Mouse (Mus musculus) forebrain, embryonic 10.5 days (tissue): ENCODE results near the gene Wdr5. TPM values are rescaled to one million over a fixed set of nuclear protein-coding genes. Genes with fewer than 3 reads are reported as not detected.
"Not testable (repeated sequence)": the region's sequence is repeated elsewhere in the genome, so short reads cannot be mapped to it uniquely, and the experiment has no call there.

Experiments used
- DNase-seq: peaks from one replicate; pipeline ENCODE4 v3.0.0-alpha.2; 2017; ENCODE audit warnings: low spot score; ENCODE audit errors: extremely low spot score
- H3K27ac ChIP-seq: fragments of 300-500 bp; sonication (generic); 2 replicates; pipeline ENCODE4 v1.5.1; 2016; ENCODE audit warnings: mild to moderate bottlenecking
- H3K27me3 ChIP-seq: fragments of 300-500 bp; sonication (generic); 2 replicates; pipeline ENCODE4 v1.6.1; 2016; ENCODE audit warnings: mild to moderate bottlenecking; ENCODE audit not compliant: poor library complexity, severe bottlenecking
- H3K36me3 ChIP-seq: fragments of 300-500 bp; sonication (generic); replicated peaks from 2 replicates; pipeline ENCODE4 v1.6.1; 2016; ENCODE audit warnings: mild to moderate bottlenecking, moderate library complexity
- H3K4me1 ChIP-seq: fragments of 300-500 bp; sonication (generic); 2 replicates; pipeline ENCODE4 v1.6.1; 2016
- H3K4me3 ChIP-seq: fragments of 300-500 bp; sonication (generic); 2 replicates; pipeline ENCODE4 v1.5.1; 2016; ENCODE audit warnings: mild to moderate bottlenecking, moderate library complexity
- H3K9me3 ChIP-seq: fragments of 300-500 bp; sonication (generic); 2 replicates; pipeline ENCODE4 v1.6.1; 2016; ENCODE audit warnings: mild to moderate bottlenecking, moderate library complexity
- WGBS: fragments of 180-500 bp; shearing (Covaris S2); methylation state at CpG from one replicate; pipeline ENCODE4 v1.1.7; 2016; 5-methylcytosine and 5-hydroxymethylcytosine counted together
- polyA plus RNA-seq: library from polyadenylated mRNA; unstranded; fragments of >200 nt; fragmentation: Nextera tagmentation; extraction: Ambion mirVana; gene quantifications from 2 replicates; pipeline ENCODE4 v1.2.1, GENCODE M21; 2016

The Wdr5 gene
- polyA plus RNA-seq, 1 experiment from 2014 or later: 89.0 TPM

DNA sequence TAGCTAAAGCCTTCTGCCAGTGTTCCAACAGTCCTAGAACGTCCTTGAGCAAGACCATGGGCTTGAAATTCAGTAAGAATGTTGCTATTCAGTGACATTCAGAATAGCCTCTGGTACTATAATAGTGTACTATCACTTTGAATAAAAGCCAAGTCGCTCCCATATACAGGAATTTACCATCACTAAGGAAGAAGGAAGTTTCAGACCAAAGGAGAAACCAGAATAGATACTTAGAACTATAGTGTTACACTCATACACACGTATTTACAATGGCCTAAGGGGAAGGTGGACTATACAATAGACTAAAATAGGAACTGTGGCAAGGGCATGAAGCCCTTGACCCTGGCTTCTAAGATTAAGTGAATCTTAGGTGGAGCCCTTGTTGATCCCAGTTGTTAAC lies 30.6 kb downstream of the Wdr5 start:
- H3K27ac ChIP-seq, H3K4me3 ChIP-seq, H3K9me3 ChIP-seq, H3K27me3 ChIP-seq, DNase-seq: not testable (repeated sequence)
- Histone ChIP-seq H3K36me3 (peaks cover 12% of the 10 kb centered on the region), H3K4me1 (peaks cover 12% of the 10 kb centered on the region)
- 84% methylated on average over 3 of the region's 3 CpGs for WGBS

DNA sequence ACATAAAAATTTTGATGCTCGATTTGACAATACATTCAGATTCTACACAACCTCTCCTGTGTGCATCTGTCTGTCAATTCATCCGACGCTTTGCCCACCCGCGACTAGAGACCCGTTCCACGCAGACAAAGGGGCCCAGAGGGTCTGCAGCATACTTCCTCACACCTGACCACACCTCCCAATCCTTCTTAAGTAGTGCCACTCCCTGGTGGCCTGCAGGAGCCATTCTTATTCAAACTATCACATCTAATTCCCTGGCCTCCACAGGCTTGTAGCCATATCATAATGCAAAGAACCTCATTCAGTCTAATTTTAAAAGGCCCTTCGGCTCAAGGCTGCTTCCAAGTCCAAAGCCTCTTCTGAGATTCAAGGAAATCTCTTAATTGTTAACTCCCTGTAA lies 31.1 kb downstream of the Wdr5 start:
- not testable (repeated sequence) for H3K9me3 ChIP-seq, H3K4me1 ChIP-seq, DNase-seq, H3K4me3 ChIP-seq, H3K27me3 ChIP-seq, H3K27ac ChIP-seq
- peaks cover 12% of the 10 kb centered on the region for H3K36me3 ChIP-seq
- WGBS: 97% methylated on average over 8 of the region's 8 CpGs

DNA sequence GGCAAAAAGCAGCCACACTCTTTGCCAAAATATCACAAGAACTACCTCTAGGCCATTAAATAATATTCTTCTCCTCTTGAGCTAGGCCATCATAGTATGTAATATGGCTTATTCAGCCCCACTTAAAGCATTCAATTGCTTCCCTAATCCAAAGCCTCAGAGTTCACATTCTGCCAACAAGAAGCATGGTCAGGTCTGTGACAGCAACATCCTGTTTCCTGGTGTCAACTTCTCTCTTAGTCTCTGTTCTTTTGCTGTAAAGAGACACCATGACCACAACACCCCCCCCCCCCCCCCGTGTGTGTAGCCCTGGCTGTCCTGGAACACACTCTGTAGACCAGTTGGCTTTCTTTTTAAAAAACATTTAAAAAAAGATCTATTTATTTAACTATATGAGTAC lies 32.4 kb downstream of the Wdr5 start:
- H3K9me3 ChIP-seq: peaks cover 9% of the 10 kb centered on the region
- no peak overlapping the region for H3K27ac ChIP-seq
- no peak for DNase-seq
- peaks cover 12% of the 10 kb centered on the region for H3K36me3 ChIP-seq
- H3K4me1 ChIP-seq: no peaks in the 10 kb centered on the region
- H3K27me3 ChIP-seq: no peaks in the 10 kb centered on the region
- 67% methylated on average over 1 of the region's 1 CpGs for WGBS
- no peak overlapping the region for H3K4me3 ChIP-seq

DNA sequence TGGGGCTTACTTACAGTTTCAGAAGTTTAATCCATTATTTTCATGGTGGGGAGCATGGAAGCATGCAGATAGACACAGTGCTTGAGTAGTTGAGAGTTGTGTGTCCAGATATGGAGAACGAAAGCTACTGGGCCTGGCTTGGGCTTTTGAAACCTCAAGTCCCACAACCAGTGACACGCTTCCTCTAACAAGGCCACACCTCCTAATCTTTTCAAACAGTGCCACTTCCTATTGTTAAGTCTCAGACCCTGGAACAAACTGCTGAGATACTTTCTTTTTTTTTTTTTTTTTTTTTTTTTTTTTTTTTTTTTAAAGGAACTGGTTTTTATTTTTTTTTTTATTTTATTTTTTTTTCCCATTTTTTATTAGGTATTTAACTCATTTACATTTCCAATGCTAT lies 33.0 kb downstream of the Wdr5 start:
- peaks cover 9% of the 10 kb centered on the region for H3K9me3 ChIP-seq
- no peaks in the 10 kb centered on the region; the same call in 1 of the 2 replicates for H3K4me1 ChIP-seq
- no peak overlapping the region for H3K4me3 ChIP-seq
- H3K27me3 ChIP-seq: no peaks in the 10 kb centered on the region
- H3K27ac ChIP-seq: no peak overlapping the region
- peaks cover 12% of the 10 kb centered on the region for H3K36me3 ChIP-seq
- no peak for DNase-seq
- WGBS: 93% methylated on average over 2 of the region's 2 CpGs

DNA sequence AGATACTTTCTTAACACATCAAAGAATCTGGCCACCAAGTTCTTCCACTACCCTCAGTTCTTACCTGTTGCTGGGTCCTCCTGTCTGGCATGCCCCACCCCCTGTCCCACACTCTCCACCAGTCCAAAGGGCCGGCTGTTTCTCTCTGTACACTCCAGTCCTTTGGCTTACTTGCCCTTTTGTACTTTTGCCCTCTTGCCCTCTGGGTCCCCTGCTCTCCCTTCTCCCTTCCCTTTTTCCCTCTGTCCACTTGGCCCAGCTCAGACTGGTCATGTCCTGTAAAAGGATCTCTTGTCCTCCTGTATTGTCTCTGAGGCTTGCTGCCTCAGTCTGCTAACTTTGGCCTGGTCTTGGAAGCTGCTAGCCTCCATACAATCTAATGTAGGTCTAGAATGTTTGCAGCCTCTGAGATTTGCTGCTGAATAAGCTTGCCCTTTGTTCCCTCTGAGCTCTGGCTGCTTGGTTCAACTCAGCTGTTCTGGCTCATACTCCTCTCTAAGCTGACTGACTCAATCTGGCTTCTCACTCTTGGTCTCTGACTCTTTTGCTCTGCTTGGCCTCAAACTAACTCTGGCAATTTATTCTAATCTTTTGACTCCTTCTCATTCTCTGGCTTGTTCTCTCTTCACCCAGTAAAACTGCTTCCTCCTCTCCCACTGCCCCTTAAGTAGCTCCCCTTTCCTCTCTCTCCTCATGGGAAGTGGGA lies 33.9 kb downstream of the Wdr5 start:
- Histone ChIP-seq H3K4me1 (no peaks in the 10 kb centered on the region; the same call in 1 of the 2 replicates), H3K27ac (no peak overlapping the region), H3K36me3 (peaks cover 9% of the 10 kb centered on the region), H3K4me3 (no peak overlapping the region), H3K9me3 (peaks cover 9% of the 10 kb centered on the region), H3K27me3 (no peaks in the 10 kb centered on the region)
- WGBS: 68% methylated on average over 1 of the region's 1 CpGs
- no peak for DNase-seq

DNA sequence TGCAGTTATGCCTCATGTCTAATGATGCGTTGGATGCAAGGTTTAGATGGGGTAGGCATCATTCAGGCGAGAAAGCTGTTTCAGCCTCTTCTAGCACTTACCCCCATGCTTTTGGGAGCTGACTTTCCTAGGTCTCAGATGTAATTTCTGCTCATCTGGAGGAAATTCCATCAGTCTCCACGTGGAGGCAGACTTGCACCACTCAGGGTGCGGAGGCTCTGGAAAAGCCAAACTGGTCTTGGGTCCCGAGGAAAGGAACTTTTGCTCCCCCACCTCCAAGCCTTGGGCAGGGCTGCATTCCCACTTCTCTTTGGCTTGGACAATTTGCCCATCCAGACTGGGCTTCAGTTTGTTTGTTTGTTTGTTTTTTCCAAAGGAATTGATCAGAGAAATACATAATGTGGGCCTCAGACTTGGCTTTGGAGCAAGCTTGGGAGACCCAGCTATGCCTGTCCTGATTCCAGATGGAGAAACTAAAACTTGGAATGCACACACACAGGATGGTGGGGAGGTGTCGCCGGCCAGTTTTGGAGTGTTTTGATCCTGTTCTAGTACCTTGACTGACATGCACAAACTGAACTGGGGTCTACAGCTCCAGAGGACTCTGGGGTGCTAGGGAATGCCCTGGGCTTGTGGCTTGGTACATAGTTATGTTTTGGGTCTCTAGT lies 37.8 kb downstream of the Wdr5 start:
- Histone ChIP-seq H3K4me1 (peaks cover 3% of the 10 kb centered on the region; the same call in 1 of the 2 replicates), H3K27ac (no peak overlapping the region), H3K4me3 (no peak overlapping the region), H3K36me3 (no peaks in the 10 kb centered on the region), H3K27me3 (no peaks in the 10 kb centered on the region), H3K9me3 (0 out of 2 replicates have a peak, but pooled peaks cover 5% of the 10 kb centered on the region)
- peak; percentile 69 for DNase-seq
- 27% methylated on average over 7 of the region's 7 CpGs for WGBS

DNA sequence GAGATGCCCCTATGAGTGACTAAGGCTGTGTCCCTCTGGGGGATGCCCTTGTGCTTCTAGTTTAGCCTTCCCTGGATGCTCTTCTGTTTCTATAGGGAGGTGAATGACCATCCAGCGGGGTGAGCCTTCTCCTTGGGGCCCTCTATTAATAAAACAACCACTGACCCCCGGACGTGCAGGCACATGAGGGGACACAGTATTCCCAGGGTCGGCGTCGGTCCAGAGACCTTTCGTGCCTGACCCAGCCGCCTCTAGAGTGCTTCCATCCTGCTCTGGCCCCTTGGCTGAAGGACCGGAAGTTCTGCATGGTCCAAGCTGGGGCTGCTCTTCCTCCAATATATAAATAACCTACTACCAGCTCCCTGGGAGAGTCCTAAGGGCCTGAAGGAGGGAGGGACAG lies 39.4 kb downstream of the Wdr5 start:
- 84% methylated on average over 9 of the region's 9 CpGs for WGBS

DNA sequence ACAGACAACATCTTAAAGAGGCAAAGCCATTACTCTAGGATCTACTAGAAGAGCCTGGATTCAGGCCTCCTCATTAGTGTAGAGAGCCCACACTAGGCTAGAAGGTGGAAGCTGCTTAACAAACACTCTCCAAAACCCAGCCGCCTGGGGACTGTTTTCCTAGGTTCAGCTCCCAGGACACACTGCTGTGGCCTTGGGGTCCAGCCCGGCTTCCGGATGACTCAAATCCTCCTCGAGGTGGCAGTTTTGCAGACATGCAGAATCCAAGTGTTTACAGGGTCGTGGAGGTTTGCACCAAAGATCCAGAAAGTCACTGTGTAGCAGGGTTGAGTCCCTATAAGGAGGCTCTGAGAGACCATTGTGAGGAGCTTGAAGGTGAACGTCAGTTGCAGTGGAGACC lies 42.0 kb downstream of the Wdr5 start:
- Histone ChIP-seq H3K9me3 (no peaks in the 10 kb centered on the region), H3K4me1 (peaks cover 4% of the 10 kb centered on the region), H3K27ac (no peak overlapping the region), H3K36me3 (no peaks in the 10 kb centered on the region), H3K4me3 (no peak overlapping the region), H3K27me3 (peaks cover 4% of the 10 kb centered on the region; the same call in 1 of the 2 replicates)
- WGBS: 89% methylated on average over 6 of the region's 6 CpGs
- no peak for DNase-seq

More for the DNA sequence above, 39.4 kb downstream of the Wdr5 start:
- H3K4me3 ChIP-seq: no peak overlapping the region
- no peak for DNase-seq
- H3K27ac ChIP-seq: no peak overlapping the region
- no peaks in the 10 kb centered on the region for H3K36me3 ChIP-seq
- H3K9me3 ChIP-seq: no peaks in the 10 kb centered on the region
- H3K4me1 ChIP-seq: peaks cover 3% of the 10 kb centered on the region; the same call in 1 of the 2 replicates
- H3K27me3 ChIP-seq: no peaks in the 10 kb centered on the region

DNA sequence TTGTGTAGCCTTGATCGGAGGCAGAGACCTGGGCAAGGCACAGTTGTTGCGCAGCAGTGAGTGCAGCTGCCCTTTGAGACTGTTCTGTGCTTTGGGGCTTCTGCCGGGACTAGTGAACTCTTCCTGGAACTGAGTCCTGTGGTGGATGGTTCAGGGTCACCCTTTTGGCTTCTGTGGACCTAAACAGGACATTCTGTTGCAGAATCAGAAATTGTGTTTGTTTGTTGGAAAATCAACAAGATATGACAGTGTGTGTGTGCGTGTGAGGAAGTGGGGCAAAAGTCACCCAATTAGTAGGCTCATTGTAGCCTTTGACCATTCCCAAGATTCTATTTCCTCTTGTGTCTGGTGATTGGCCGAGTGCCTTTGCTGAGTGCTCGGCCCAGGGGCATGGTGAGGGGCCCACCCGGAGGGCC lies 45.8 kb downstream of the Wdr5 start:
- H3K4me3 ChIP-seq: no peak overlapping the region
- no peak for DNase-seq
- 86% methylated on average over 7 of the region's 7 CpGs for WGBS
- no peaks in the 10 kb centered on the region for H3K36me3 ChIP-seq
- H3K27ac ChIP-seq: no peak overlapping the region
- peaks cover 15% of the 10 kb centered on the region for H3K4me1 ChIP-seq
- H3K27me3 ChIP-seq: peaks cover 37% of the 10 kb centered on the region
- H3K9me3 ChIP-seq: no peaks in the 10 kb centered on the region

DNA sequence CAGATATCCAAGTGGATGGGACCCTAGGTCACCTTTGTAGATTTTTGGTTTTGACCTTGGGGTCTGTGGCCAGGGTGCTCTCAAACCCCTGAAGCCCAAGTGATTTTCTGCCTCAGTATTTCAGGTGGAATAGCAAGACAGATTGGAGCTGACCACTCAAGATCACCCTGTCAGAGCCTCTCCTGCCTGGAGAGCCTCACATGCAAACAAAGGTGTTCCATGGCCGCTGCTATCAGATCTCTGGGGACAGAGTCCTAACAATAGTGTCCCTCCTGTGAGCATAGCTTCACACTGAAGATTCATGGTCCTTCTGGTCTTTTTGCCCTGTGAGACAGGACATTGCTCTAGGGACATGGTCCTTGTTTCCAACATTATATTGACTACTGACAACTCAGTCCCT lies 46.2 kb downstream of the Wdr5 start:
- DNase-seq: no peak
- H3K27me3 ChIP-seq: peaks cover 41% of the 10 kb centered on the region
- H3K4me3 ChIP-seq: no peak overlapping the region
- no peaks in the 10 kb centered on the region for H3K9me3 ChIP-seq
- 86% methylated on average over 1 of the region's 1 CpGs for WGBS
- peaks cover 16% of the 10 kb centered on the region for H3K4me1 ChIP-seq
- no peak overlapping the region for H3K27ac ChIP-seq
- no peaks in the 10 kb centered on the region for H3K36me3 ChIP-seq

DNA sequence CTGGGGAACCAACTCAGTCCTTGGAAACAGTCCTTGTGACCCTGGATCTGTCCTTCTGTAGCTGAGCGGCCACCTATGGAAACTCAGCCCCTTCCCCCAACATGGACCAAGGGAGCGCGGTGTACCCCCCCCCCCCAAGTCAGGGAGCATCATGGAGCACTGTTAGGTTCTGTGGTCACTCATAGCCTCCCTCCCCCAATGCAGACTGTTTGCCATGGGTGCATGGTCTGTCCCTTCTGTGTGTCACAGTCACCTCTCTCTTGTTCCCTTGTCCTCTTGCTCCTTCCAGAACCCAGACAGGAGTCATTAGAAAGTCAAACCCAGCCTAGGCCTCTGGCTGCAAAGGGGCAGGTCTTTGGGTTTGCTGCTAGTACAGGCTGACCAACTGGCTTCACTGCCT lies 46.9 kb downstream of the Wdr5 start:
- Histone ChIP-seq H3K27ac (no peak overlapping the region), H3K4me1 (peaks cover 16% of the 10 kb centered on the region), H3K36me3 (no peaks in the 10 kb centered on the region), H3K9me3 (no peaks in the 10 kb centered on the region), H3K4me3 (no peak overlapping the region), H3K27me3 (peaks cover 48% of the 10 kb centered on the region)
- DNase-seq: no peak
- 90% methylated on average over 3 of the region's 3 CpGs for WGBS

DNA sequence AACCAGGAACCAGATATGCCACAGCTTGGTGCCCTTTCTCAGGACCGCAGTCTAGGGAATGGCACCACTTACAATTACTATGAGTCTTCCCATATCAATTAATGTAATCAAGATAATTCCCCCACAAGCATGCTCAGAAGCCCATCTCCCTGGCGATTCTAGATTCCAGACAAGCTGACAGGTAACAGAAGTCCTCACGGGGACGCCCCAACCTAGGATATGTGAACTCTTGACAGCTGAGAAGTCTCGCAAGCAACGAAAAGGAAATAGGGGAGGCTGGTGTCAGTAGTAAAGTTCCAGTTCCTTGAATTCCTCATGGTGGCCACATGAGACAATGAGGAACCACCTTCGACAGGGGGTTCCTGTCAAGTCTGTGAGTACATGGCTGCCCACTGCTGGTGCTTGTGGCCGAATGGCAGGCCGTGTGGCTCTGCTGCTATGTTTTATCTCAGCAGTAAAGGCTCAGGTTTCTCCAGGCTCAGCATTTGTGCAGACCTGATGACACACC lies 48.7 kb downstream of the Wdr5 start:
- Histone ChIP-seq H3K4me3 (no peak overlapping the region), H3K27ac (no peak overlapping the region), H3K9me3 (no peaks in the 10 kb centered on the region), H3K36me3 (no peaks in the 10 kb centered on the region), H3K27me3 (peaks cover 67% of the 10 kb centered on the region), H3K4me1 (peaks cover 16% of the 10 kb centered on the region)
- 86% methylated on average over 9 of the region's 9 CpGs for WGBS
- DNase-seq: no peak

DNA sequence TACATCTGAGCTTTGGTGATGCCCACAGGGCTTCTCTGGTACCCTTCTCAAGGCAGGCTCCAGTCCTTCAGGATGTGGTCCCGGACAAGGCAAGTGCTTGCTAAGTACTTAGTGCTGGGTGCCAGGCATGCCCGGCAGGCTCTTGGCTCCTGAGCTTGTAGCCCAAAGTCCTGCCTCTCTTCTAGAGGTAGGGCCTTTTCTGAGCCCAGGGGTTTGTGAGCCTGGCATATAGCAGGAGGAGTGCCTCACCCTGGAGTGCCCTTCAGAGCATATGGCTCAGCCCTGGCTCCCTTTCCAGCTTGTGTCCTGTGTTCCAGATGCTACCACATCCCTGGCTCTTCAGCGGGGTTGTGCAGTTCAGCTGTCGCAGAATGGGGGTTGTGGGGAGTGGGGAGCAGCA lies 49.7 kb downstream of the Wdr5 start:
- Histone ChIP-seq H3K36me3 (no peaks in the 10 kb centered on the region), H3K27ac (no peak overlapping the region), H3K4me3 (no peak overlapping the region), H3K4me1 (peaks cover 16% of the 10 kb centered on the region), H3K9me3 (no peaks in the 10 kb centered on the region), H3K27me3 (peaks cover 77% of the 10 kb centered on the region)
- 89% methylated on average over 4 of the region's 4 CpGs for WGBS
- no peak for DNase-seq
